Mouse (Mus musculus) kidney, adult 11 months (tissue): ENCODE measurements around the gene Gm21788.
"Not testable (repeated sequence)": the region's sequence is repeated elsewhere in the genome, so short reads cannot be mapped to it uniquely, and the experiment has no call there.

ENCODE experiments used
- DNase-seq: peaks from one replicate; pipeline ENCODE4 v3.0.0; 2022

Gm21788 gene

DNA sequence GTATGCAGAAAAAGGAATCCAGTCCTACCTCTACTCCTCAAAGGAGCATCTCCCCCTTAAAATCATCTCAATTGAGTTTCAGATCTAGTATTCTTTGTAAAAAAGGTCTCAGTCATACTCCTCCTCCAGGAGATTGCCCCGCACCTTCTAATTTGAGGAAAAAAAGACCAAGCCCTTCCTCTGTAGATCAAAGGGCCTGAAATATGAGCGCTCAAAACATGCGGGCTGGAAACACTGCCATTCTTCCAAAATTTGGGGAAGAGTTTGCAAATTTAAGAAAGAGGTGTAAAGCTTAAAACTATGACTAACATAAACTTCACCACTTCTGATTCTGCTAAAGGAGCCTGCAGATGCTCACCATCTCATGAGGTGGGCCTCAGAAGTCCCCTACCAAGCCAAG, at the start of gene Gm21788:
Gene Gm21788, plus strand, starts transcription at position 301 of the 400 bp plus-strand sequence.
- not testable (repeated sequence) for DNase-seq
